Mouse (Mus musculus) megakaryocyte, embryonic 14.5 days (primary cell): ENCODE data around the gene Bok. TPM values are rescaled to one million over a fixed set of nuclear protein-coding genes. Genes with fewer than 3 reads are reported as not detected.
A peak's percentile ranks its signal among the peaks of the same experiment; 100 is the strongest.

Source experiments
- H3K27me3 ChIP-seq: replicated peaks from 2 replicates; pipeline ENCODE3; 2012; ENCODE audit warnings: inconsistent platforms
- H3K36me3 ChIP-seq: replicated peaks from 2 replicates; pipeline ENCODE3; 2012; ENCODE audit warnings: low read length, inconsistent platforms, mixed read lengths
- H3K4me1 ChIP-seq: 2 replicates; pipeline ENCODE4 v1.6.1; 2012; ENCODE audit warnings: inconsistent platforms
- H3K4me3 ChIP-seq: replicated peaks from 2 replicates; pipeline ENCODE3; 2012; ENCODE audit warnings: moderate library complexity, mild to moderate bottlenecking, inconsistent platforms
- H3K9me3 ChIP-seq: 2 replicates; pipeline ENCODE4 v1.6.1; 2012; ENCODE audit warnings: inconsistent platforms
- FLI1 ChIP-seq: IDR thresholded peaks from 2 replicates; pipeline ENCODE4 v1.6.1; 2012; ENCODE audit warnings: low read length, inconsistent platforms, mixed read lengths
- GATA1 ChIP-seq: IDR thresholded peaks from 3 replicates; pipeline ENCODE4 v1.6.1; 2012; ENCODE audit warnings: mixed read lengths, low read length, inconsistent platforms, borderline replicate concordance
- polyA plus RNA-seq: library from polyadenylated mRNA; stranded (reverse); fragments of >175 nt; gene quantifications from 2 replicates; pipeline ENCODE4 v1.2.3, GENCODE M21; 2012; ENCODE audit warnings: low replicate concordance; ENCODE audit not compliant: insufficient read depth

Gene Bok
- polyA plus RNA-seq, 1 experiment, result 0.84 TPM

- TF ChIP-seq FLI1 (no peak), GATA1 (no peak)
- Histone ChIP-seq H3K4me1 (peaks cover 33% of the 10 kb centered on the region), H3K9me3 (no peaks in the 10 kb centered on the region), H3K36me3 (no peaks in the 10 kb centered on the region), H3K4me3 (no peak overlapping the region), H3K27me3 (peaks cover 73% of the 10 kb centered on the region)
Observed at GRCm38 (mm10) chr1:93691106-93691505, 5.6 kb downstream of the Bok start.

GRCm38 (mm10) chr1:93691786-93692357 is 6.4 kb downstream of the Bok start:
- TF ChIP-seq FLI1 (no peak), GATA1 (no peak)
- no peaks in the 10 kb centered on the region for H3K36me3 ChIP-seq
- H3K4me3 ChIP-seq, result no peak overlapping the region
- H3K27me3 ChIP-seq, result peaks cover 70% of the 10 kb centered on the region
- no peaks in the 10 kb centered on the region for H3K9me3 ChIP-seq
- peaks cover 27% of the 10 kb centered on the region for H3K4me1 ChIP-seq

GRCm38 (mm10) chr1:93692773-93693172 is 7.3 kb downstream of the Bok start:
- H3K9me3 ChIP-seq, result no peaks in the 10 kb centered on the region
- H3K36me3 ChIP-seq, result no peaks in the 10 kb centered on the region
- H3K4me1 ChIP-seq, result peaks cover 29% of the 10 kb centered on the region
- peaks cover 61% of the 10 kb centered on the region for H3K27me3 ChIP-seq
- no peak for TF ChIP-seq GATA1
- TF ChIP-seq FLI1, result no peak
- H3K4me3 ChIP-seq, result no peak overlapping the region

- Histone ChIP-seq H3K4me3 (no peak overlapping the region), H3K27me3 (peaks cover 54% of the 10 kb centered on the region), H3K36me3 (no peaks in the 10 kb centered on the region), H3K9me3 (no peaks in the 10 kb centered on the region), H3K4me1 (peaks cover 23% of the 10 kb centered on the region)
- TF ChIP-seq FLI1, result no peak
- TF ChIP-seq GATA1, result no peak
Observed at GRCm38 (mm10) chr1:93693502-93693901, 8.0 kb downstream of the Bok start.

GRCm38 (mm10) chr1:93693943-93694342 is 8.5 kb downstream of the Bok start:
- no peak for TF ChIP-seq FLI1
- H3K36me3 ChIP-seq, result no peaks in the 10 kb centered on the region
- H3K4me3 ChIP-seq, result no peak overlapping the region
- H3K27me3 ChIP-seq, result peaks cover 52% of the 10 kb centered on the region
- H3K4me1 ChIP-seq, result peaks cover 20% of the 10 kb centered on the region
- H3K9me3 ChIP-seq, result no peaks in the 10 kb centered on the region

- H3K9me3 ChIP-seq, result no peaks in the 10 kb centered on the region
- TF ChIP-seq FLI1 (no peak), GATA1 (no peak)
- peaks cover 43% of the 10 kb centered on the region for H3K27me3 ChIP-seq
Observed at GRCm38 (mm10) chr1:93694966-93695365, 9.5 kb downstream of the Bok start.

GRCm38 (mm10) chr1:93697317-93697716 is 11.9 kb downstream of the Bok start:
- no peak overlapping the region for H3K4me3 ChIP-seq
- peaks cover 20% of the 10 kb centered on the region for H3K4me1 ChIP-seq
- no peaks in the 10 kb centered on the region for H3K9me3 ChIP-seq
- no peak for TF ChIP-seq FLI1
- no peak for TF ChIP-seq GATA1
- no peaks in the 10 kb centered on the region for H3K36me3 ChIP-seq
- H3K27me3 ChIP-seq, result peaks cover 21% of the 10 kb centered on the region

More at GRCm38 (mm10) chr1:93694966-93695365, 9.5 kb downstream of the Bok start:
- H3K36me3 ChIP-seq, result no peaks in the 10 kb centered on the region
- H3K4me1 ChIP-seq, result peaks cover 20% of the 10 kb centered on the region
- no peak overlapping the region for H3K4me3 ChIP-seq

GRCm38 (mm10) chr1:93699159-93699558 is 13.7 kb downstream of the Bok start:
- TF ChIP-seq GATA1, result no peak
- no peak for TF ChIP-seq FLI1
- Histone ChIP-seq H3K36me3 (peaks cover 13% of the 10 kb centered on the region), H3K9me3 (no peaks in the 10 kb centered on the region)

GRCm38 (mm10) chr1:93702106-93702505 is 16.6 kb downstream of the Bok start:
- peaks cover 34% of the 10 kb centered on the region for H3K36me3 ChIP-seq
- peaks cover 13% of the 10 kb centered on the region for H3K4me1 ChIP-seq
- no peaks in the 10 kb centered on the region for H3K9me3 ChIP-seq

More at GRCm38 (mm10) chr1:93699159-93699558, 13.7 kb downstream of the Bok start:
- H3K4me3 ChIP-seq, result no peak overlapping the region
- H3K4me1 ChIP-seq, result peaks cover 20% of the 10 kb centered on the region
- peaks cover 11% of the 10 kb centered on the region for H3K27me3 ChIP-seq

GRCm38 (mm10) chr1:93703472-93704048 is 18.1 kb downstream of the Bok start:
- H3K4me3 ChIP-seq, result no peak overlapping the region
- peaks cover 35% of the 10 kb centered on the region for H3K36me3 ChIP-seq
- H3K4me1 ChIP-seq, result peaks cover 6% of the 10 kb centered on the region
- H3K27me3 ChIP-seq, result peaks cover 2% of the 10 kb centered on the region
- H3K9me3 ChIP-seq, result no peaks in the 10 kb centered on the region
- TF ChIP-seq FLI1, result no peak

More at GRCm38 (mm10) chr1:93702106-93702505, 16.6 kb downstream of the Bok start:
- peaks cover 2% of the 10 kb centered on the region for H3K27me3 ChIP-seq
- TF ChIP-seq FLI1, result no peak
- no peak for TF ChIP-seq GATA1
- H3K4me3 ChIP-seq, result no peak overlapping the region

GRCm38 (mm10) chr1:93704341-93704740 is 18.9 kb downstream of the Bok start:
- H3K4me1 ChIP-seq, result peaks cover 4% of the 10 kb centered on the region
- H3K27me3 ChIP-seq, result no peaks in the 10 kb centered on the region
- no peak for TF ChIP-seq GATA1
- no peak for TF ChIP-seq FLI1
- H3K9me3 ChIP-seq, result no peaks in the 10 kb centered on the region
- H3K36me3 ChIP-seq, result peaks cover 35% of the 10 kb centered on the region
- H3K4me3 ChIP-seq, result peak overlapping the region; percentile 11
